Mouse (Mus musculus) T-helper 1 cell (primary cell): ENCODE data around the gene Vegfd.

Experiments
- in situ Hi-C: fragments of 300-600 bp; cut with MboI, MseI; formaldehyde crosslinking; loops from one replicate; pipeline ENCODE4 v1.15.1; 2025; ENCODE audit warnings: high pct_unique_total_duplicates

Gene Vegfd

DNA sequence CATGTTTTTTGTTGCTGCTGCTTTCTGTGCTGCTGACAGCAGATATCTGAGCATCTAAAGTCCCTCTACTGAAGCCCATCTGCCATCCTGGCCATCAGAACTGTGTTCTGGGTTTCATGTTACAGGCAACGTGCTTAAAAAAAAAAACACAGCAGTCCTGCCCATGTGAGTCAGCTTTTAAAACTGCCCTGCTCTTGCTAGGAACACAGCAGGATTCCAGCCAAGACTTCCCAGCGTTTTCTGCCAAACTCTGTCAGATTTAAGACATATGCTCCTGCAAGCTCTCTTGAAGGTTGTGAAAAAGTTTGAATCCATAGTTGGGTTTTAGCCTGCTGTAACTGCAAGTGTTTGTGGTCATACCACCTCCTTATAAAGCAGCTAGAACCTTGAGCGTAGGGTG, at the start of gene Vegfd:
TSS of gene Vegfd (plus strand) at position 298 of the 400 bp plus-strand sequence.
- in situ Hi-C loops, result no loop called here

GRCm38 (mm10) chrX:164323391-164323913, 49.7 kb upstream of the Vegfd start:
- in situ Hi-C loops, result no loop called here

GRCm38 (mm10) chrX:164330351-164330750, 42.8 kb upstream of the Vegfd start:
- in situ Hi-C loops, result no loop called here

DNA sequence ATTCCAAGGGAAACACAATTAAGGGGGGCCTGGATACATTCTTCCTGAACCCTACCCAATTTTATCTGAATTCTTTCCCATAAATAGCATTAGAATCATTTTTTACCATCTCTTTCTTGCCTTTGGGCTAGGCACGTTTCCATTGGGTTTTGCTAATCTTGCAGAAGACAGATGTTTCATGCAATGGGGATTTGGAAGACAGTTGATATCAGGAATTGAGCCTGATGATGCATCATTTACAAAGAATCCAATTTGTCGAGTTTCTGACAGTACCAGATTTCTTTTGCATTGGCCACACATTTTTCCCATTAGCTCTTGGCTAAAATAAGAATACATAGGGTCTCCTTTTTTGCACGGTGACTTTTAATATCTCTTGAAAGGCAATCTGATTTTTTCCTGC, 42.4 kb upstream of the Vegfd start:
- in situ Hi-C loops, result no loop called here

DNA sequence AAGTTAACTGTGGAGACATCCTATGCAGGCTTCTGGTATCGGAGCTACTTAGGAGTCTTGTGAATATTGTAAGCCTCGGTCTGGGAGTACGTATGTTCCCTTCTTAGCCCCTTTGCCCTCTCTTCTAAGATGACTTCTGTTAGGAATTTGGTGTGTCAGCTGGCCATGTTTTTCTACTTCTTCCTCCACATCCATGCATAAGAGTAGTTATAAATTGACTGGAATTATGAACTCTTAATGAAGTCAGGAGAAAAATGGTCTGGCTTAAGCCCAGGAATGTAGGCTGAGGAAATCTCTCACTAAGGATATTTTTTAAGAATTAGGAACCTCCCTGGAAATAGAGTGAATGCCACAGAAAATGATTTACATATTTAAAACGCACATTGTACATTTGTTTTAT, 34.6 kb upstream of the Vegfd start:
- in situ Hi-C loops, result no loop called here

DNA sequence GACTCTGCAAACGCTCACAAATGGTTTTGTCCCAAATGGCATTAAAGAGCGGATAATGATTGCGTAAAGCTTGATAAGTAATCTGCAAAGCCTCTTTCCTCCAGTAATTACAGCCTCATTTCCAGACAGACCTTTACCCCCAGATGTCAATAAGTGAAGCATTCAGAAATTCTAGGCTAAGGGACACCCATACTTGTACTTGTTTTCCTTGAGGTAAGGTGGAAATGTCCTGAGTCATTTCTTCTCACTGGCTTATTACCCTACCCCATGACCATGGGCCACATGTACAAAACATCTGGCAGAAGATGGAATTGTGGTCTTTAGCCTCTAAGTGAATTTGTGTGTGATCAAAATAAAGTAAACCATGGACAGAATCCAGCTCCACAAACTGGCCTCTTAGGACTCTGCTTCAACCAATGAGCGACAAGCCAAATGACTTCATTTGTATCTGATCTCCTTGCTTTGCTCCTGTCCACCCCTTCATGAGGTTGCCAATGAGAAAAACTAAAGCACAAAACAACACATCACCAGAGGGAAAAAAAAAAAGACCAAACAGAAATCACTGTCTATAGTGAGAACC, 27.7 kb upstream of the Vegfd start:
- in situ Hi-C loops, result loop anchor here (10.0 kb wide), 1 partner anchor 1269 kb away; no protein-coding TSS in a partner anchor

GRCm38 (mm10) chrX:164348937-164349336, 24.2 kb upstream of the Vegfd start:
- in situ Hi-C loops, result loop anchor here (10.0 kb wide), 1 partner anchor 1266 kb away; no protein-coding TSS in a partner anchor

DNA sequence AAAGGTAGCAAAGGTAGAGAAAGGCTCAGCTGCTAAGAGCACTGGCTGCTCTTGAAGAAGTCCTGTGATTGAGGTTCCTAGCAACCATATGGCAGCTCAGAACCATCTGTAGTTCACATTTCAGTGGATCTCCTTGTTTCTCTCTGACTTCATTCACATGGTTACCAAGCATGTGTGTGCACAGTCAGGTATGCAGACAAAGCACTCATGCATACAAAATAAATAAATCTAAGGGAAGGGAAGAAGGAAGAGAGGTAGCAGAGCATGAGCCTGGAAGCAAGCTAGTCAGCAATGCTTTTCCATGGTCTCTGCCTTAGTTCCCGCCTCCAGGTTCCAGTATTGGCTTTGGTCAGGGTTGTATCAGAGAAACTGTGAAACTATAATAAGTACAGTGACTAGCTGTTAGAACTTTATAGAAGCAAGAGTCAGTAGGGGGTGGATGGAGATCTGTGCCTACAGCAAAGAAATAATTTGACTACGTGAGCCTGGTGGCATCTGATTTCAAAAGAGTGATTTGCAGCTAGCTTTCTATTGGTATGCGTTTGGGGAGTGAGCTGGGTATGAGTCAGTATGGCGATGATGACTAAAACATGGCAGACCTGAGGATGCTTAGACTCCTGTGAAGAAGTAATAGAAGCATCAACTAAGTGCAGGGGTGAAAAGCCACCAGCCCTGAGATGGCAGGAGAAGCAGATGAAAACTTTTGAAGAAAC, 7.9 kb upstream of the Vegfd start:
- in situ Hi-C loops, result loop anchor here (10.0 kb wide), 1 partner anchor 469 kb away; no protein-coding TSS in a partner anchor

- in situ Hi-C loops, result no loop called here
Measured at GRCm38 (mm10) chrX:164370576-164370975, 2.6 kb upstream of the Vegfd start.

- in situ Hi-C loops, result no loop called here
Measured at GRCm38 (mm10) chrX:164374586-164374985, 1.4 kb downstream of the Vegfd start.

DNA sequence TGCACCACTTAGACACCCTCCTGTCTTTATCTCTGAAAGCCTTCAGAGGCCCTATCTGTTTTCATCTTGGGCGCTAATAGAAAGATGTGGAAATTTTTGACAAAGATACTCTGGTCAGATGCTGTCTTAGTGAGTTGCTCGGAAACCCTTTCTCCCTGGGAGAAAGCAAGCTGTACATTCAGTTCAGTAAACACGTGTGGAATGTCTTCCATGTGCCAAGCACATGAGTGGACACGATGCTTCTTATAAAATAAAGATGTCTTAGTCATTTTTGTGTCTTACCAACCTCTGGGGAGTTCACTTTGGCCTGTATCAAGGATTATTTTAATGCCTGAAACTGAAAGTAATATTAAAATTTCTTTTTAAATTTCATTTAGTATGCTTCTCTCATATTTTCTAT, 6.5 kb downstream of the Vegfd start:
- in situ Hi-C loops, result no loop called here

- in situ Hi-C loops, result no loop called here
Measured at GRCm38 (mm10) chrX:164381618-164382408, 8.6 kb downstream of the Vegfd start.

DNA sequence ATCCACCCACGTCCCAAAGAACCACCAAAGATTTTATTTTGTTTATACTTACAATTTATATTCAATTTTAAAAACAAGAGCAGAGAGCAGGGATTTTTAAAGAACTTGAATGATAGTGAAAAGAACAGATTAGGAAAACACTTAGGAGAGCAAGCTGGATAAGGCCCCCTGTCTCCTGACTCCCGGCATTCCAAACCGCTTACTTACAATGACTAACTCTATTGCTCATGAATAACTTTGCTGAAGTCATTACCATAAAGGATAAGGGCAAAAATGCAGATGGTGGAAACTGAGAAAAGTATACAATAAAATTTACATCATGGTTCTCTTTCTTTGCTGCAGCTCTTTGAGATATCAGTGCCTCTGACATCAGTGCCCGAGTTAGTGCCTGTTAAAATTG, 20.9 kb downstream of the Vegfd start:
- in situ Hi-C loops, result loop anchor here (10.0 kb wide), 1 partner anchor 209 kb away; no protein-coding TSS in a partner anchor

DNA sequence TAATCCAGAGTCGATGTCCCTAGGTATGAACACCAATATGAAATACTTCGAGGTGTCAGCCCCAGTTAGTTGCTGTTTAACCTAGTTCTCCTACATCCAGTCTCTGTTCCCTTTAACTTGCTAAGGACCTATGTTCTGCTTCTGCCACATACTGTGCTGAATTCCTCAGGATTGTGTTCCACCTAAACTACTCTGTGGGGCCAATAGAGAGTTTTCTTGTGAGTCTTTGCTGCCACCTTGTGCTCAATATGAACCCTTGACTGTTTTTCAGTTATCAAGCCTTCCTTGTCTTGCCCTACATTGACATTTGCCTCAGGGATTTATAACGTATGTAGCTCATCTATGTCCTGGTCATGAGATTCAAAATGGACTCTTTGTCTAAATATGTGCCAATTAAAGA, 25.3 kb downstream of the Vegfd start:
- in situ Hi-C loops, result loop anchor here (10.0 kb wide), 1 partner anchor 214 kb away; no protein-coding TSS in a partner anchor

- in situ Hi-C loops, result no loop called here
Measured at GRCm38 (mm10) chrX:164405080-164405649, 32.0 kb downstream of the Vegfd start.

- in situ Hi-C loops, result no loop called here
Measured at GRCm38 (mm10) chrX:164406133-164407022, 33.2 kb downstream of the Vegfd start.

- in situ Hi-C loops, result no loop called here
Measured at GRCm38 (mm10) chrX:164408301-164408927, 35.2 kb downstream of the Vegfd start.

GRCm38 (mm10) chrX:164410562-164410961, 37.4 kb downstream of the Vegfd start:
- in situ Hi-C loops, result loop anchor here (10.0 kb wide), 1 partner anchor 336 kb away; the partner anchor contains the start of gene Siah1b

DNA sequence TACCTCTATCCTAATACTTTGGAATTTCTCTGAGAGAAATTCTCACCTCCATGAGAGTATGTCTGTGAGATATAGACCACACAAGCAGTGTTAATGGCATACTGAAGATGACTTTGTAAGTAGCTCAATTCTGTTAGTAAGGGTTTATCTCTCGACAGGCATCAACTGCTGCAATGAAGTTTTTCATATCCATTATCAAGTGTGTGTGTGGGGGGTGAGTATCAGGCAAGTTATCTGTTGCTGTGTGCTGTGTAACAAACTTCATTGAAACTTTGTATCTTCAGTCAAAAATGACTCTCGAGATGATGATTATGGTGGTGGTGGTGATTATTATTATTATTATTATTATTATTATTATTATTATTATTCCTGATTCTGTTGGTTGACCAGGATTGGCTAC, 43.6 kb downstream of the Vegfd start:
- in situ Hi-C loops, result loop anchor here (10.0 kb wide), 1 partner anchor 342 kb away; the partner anchor contains the start of gene Siah1b

DNA sequence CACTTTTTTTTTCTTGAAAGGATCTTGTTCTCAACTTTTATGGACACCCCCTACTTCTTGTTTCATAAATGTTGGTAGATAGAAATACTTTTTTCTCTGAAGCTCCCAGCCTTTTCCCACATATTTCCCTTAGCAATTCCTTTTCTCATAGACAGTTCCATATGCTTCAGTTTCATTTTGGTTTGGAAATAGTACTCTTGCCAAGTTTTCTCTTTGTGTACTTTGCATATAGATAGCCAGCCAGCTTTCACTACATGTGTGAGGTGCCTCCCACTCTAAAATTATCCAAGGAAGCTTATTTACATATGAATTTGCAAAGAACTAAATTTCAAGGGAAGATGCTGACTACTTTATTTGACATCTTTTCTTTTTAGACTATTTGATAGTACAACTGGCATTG, 44.8 kb downstream of the Vegfd start:
- in situ Hi-C loops, result loop anchor here (10.0 kb wide), 1 partner anchor 343 kb away; the partner anchor contains the start of gene Siah1b
